Mouse (Mus musculus) urinary bladder, postnatal 10 days (tissue): ENCODE data around the gene Ddah2.
"Not testable (repeated sequence)": the region's sequence is repeated elsewhere in the genome, so short reads cannot be mapped to it uniquely, and the experiment has no call there.

ENCODE experiments used
- DNase-seq: peaks from one replicate; pipeline ENCODE4 v3.0.0; 2022; ENCODE audit warnings: low spot score

The Ddah2 gene

DNA sequence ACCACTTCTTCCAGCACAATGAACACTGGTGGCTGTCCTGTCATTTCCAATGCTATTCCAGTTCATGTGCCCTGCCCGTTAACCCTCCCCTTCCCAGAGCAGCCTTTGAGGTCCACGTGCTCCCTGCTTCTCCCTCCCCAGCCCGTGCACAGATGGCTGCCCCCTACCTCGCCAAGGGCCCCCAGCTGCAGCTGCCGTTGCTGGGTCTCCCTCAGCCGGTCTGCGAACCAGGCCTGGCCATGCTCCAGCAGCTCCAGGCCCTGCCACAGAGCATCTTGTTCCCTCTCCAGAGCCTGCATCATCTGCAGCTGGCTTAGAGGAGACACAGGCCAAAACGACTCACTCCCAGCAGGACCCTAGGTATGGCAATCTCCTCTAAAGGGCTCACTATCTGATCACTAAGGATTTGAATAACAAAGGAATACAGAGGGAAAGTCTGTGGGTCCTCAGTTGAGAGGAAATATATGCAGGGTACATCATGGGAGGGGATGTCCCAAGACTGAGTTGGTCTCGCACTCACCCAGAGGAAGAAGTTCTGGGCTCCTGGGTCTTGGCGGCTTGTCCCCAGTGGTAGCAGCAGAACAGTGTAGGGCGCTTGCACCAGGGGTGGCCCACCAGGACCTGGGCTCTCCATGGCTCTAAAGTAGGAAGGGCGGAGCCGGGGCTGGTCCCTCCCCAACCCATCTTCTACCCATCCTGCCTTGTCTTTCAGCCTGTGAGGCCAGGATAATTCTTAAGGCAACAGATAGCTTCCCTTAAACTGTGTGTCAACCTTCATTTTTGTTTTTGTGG, 31.4 kb upstream of the Ddah2 start, which contains the start of gene Sapcd1:
TSS of gene Sapcd1 (minus strand) at position 740 of the 792 bp plus-strand sequence.
- no peak for DNase-seq

DNA sequence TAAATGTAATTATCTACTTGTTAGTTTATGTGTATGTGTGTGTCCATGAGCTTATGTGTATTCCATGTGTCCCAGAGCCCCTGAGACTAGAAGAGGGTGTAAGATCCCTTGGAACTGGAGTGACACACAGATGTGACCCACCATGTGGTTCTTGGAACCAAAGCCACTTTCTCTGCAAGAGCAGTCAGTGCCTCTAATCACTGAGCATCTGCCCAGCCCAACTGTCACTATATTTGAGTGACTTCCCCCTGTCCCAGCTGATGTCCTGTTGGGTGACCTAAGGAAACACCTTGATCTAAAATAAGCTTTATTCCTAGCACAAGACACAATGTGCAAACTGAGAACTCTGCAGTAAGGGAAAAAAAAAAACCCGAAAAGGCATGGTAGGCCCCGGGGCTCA, 30.5 kb upstream of the Ddah2 start:
- no peak for DNase-seq

DNA sequence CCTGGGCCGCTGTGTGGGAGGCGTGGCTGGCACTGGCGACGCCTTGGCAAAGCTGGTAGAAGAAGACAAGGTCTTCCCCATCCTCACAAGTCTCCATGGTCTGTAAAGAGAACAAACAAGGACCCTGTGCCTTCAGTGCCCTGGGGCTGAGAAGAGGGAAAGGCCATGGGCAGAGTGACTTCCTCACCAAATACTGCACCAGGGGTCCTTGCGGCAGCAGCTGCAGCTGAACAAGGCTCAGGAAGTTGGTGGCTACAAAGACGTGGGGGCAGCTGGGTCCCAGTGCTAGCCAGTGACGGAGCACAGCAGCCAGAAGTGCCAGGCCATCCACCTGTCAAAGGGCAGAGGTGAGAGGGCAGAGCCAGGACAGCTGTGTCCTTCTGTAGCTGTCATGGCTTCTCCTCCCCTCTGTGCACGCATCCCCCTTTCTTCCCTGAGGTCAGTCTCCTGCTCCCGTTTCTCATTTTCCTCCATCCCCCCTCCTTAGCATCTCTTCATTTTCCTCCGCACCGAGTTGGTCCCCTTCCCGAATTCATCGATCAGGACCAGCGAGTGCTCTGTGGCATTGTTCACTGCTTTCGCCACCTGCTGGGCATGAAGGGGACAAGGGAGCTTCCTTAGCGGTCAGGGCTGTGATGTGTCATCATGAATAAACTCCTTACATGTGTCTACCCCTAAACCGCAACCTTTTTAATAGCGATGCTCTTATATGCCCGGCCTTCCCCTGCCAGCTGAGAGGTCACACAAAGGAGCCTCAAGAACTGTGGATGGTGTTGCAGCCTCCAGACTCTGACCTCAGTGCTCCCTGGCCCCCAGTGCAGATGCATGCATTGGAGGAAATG, 28.9 kb upstream of the Ddah2 start:
- no peak for DNase-seq

DNA sequence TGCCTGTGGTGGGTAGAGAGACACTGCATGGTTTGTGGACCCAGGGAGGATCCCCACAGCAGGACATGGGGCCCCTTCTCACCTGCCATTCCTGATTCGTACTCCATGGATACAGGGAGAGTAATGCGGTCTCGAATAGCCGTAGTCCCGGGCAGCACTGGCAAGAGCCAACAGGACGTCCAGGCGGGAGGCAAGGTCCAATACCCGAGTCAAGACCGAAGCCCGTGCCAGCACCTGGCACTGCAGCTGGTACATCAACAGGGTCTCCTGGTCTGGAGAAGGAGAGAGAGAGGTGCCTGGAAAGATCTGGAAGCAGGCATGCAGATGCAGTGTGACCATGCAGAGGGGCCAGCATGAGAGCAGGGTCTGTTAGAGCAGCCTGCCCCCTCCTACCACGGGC, 27.6 kb upstream of the Ddah2 start:
- no peak for DNase-seq

DNA sequence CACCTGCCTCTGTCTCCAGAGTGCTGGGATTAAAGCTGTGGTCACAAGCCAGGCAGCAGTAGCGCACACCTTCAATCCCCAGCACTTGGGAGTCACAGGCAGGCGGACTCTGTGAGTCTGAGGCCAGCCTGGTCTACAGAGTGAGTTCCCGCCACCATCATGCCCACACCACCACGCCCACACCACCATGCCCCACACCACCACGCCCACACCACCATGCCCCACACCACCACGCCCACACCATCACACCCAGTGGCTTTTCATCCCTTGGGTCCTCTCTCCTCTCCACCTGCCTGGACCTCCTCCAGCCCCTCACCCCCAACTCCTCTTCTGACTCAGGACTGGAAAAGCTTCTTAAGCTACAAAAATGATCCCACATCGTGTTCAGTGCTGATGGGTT, 27.0 kb upstream of the Ddah2 start:
- no peak for DNase-seq

DNA sequence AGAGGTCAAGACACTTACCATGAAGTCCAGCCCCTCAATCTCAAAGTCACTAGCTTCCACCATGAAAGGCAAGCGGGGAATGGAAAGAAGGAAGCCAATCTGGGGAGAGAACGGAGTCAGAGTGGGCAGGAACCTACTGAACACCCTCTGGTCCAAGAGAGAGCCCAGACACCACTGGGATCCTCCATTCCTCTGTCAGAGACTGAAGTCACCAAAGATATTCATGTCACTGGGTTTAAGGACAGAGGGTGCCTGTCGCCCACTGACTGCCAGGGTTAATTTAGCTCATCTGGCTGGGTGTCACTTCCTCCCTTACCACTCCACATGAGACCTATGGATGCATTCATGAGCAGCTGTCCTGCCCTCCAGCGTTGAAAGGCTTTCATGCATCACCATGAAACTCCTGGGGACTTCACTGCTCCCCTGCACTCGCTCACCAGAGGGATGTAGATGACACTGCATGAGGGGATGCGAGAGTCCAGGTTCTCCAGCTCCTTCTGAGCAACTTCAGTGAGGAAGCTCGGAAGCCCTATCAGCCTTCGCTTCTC, 26.4 kb upstream of the Ddah2 start:
- no peak for DNase-seq

DNA sequence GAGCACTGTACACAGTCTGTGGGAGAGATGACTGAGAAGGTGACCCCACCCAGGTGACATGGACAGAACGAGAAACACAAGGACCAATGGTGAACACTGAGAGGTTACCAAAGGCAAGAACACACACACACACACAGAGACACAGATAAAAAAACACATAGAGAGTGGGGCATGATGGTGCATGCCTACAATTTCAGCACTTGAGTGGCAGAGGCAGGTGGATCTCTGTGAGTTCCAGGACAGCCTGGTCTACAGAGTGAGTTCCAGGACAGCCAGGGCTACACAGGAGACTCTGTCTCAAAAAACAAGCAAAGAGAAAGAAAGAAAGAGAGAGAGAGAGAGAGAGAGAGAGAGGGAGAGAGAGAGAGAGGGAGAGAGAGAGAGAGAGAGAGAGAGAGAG, 25.1 kb upstream of the Ddah2 start:
- not testable (repeated sequence) for DNase-seq

DNA sequence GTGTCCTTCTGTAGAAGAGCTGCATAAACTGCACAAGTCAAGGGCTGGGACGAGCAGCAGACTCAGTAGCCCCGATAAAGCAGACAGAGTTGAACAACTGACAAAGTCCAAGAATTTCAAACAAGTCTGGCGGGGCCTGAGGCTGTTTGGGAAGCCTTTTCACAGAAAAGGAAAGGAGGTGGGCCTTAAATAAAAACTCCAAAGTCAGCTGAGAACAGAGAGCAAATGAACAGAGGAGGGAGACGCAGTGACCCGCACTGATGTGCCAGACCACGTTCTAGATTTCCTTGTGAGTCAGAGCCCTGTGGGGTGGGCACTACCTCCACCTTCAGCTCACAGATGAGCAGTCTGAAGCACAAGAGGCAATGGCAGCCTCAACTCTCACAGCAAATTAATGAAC, 23.9 kb upstream of the Ddah2 start:
- DNase-seq: no peak

DNA sequence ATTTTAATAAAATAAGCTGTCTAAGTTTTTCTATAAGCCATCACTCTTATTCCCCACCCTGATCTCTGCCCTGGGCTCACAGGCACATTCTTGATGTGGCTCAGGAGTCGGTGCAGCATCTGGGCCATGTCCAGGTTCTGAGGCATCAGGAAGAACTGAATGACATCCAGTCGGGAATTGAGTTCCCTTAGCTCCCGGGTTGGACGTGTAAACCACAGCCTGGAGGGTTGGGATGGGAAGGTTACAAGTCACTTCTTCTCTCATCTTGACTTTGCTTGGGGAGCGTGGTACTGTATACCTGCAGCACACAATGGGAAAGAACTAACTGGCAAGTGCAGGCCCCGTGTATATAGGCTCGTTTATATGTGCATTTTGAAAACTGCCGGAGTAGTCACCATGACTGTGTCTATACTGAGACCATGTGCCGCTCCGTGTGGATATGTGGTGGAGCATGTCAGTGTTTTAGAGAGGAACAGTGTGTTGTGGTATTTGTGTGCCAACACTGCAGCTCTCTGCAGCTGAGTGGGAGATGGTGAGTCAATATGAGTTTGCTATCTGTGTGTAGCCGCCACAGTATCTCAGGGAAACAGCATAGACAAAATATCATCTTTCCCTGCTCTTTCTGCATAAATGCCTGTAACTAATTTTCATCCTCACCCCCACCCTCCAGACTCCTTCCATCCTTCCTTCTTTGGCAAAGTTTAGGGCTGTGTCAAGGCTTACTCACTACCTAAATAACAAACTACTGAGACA, 19.5 kb upstream of the Ddah2 start:
- DNase-seq: no peak

DNA sequence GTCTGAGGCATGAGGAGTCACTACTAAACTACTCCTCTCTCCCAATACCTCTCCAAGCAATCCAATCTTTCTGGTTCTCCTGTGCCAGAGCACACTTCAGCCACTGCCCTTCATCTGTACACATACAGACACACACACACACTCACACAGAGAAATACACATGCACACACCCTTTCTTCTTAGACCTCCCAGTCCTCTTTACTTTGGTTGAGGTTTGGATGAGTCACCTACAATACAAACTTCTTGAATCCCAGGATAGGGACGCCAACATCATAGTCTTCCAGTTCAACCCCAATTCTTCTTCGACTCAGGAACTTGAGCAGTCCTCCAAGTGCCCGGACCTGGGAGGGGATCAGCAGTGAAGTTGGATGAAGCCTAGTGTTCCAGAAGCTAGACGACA, 15.0 kb upstream of the Ddah2 start:
- no peak for DNase-seq

DNA sequence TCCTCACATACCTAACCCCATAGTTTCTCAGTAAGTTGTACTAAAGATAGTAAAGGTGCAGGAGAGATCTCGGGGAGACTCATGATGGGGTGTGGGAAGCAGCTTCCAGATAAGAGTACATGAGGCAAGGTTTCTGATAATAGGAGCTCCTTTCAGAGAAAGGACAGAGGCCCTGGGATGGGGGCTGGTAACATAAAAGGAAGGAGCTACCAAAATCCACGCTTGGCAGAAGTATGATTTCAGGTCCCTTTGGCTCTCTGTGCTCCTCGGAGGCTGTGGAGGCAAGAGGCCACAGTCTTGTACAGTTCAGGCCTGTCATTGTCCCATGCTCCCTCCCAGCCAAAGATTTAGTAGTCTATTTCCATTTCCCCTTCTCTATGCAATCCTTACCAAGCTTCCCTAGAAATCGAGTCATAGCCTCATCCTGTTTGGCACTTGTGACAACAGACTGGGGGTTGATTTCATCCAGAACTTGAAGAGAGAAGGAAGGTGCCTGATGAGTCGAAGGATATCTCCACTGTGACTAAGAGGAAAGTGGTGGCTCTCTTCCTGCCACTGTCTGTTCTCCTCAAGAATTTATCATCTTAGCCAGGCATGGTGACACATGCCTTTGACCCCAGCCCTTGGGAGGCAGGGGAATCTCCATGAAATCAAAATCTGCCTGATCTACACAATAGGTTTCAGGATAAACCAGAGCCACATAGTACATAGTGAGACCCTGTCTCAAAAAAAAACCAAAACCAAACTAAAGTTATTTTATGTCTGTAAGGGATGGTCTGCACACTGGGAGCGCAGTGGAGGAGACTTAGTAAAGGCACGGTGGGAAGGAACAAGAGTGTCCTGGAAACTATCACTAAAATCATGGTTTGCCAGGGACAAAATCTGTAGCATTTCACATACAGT, 13.7 kb upstream of the Ddah2 start:
- DNase-seq: no peak

DNA sequence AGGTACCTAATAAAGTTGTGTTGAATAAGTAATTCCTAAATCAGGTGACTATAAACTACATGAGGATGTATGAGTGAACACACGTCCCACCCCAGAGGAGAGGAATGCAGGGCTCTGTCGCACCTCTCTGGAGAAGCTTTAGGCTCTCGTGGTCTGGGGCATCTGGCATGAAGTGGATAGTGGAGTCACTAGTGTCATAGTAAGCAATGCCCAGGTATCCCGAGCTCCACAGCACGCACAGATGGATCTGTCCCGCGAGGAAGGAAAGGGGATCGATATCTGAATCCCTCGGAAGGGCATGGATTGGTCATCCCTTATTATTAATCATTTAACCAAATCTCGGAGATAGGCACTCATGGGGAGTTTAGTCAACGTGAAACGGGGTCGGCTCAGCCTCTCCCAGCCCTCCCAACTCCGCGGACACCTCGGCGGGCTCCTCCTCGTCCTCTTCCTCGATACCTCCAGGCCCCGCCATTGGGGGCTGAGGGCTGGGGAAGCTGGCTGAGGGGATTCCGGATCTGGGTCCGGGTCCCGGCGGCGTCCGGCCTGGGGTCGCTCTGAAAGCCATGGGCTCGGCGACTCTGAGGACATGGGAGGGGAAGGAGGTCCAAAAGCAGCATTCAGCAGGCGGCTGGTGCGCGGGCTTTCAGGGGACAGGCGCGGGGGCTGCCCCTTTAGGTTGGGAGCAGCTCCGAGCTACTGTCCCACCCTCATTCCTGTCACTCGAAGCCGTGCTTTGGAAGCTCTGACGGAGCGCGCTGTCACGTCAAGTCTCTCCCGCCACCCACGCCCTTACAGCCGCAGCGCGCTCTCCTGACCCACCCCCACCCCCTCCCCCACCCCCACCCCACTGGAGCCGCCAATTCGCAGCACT, 12.8 kb upstream of the Ddah2 start:
- DNase-seq: no peak

DNA sequence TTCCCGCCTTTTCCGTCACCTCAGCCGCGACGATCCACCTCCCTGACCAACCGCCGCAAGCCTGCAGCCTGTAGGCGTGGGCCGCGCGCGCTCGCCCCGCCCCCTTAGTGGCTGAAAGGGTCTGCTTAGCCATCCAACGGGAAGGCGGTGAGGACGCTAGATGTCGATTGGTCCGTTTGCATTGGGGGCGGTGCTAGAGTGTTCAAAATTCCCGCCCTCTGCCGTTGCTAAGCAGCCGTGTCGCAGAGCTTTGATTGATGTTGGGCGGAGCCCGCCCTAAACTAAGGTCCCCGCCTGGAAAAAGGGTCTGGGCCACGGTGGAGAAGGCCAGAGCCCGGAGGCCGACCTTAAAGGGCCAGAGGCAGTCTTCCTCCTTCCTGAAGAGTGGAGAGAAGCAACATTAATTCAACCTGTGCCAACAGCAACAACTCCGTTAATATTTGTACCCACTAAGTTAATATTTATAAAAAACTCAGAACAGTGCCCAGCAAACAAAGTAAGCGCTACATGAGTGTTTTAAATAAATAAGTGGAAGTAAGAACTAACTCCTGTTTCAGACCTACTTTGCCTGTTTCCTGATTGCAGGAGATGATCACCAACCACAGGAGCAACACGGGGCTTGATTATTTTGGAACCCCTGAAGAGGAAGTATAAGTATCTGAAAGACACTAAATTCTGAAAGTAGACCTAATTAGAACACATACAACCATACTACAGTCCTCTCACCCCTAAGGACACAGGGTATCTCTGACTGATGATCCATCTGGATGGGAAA, 12.0 kb upstream of the Ddah2 start, which contains the start of gene Msh5:
TSS of gene Msh5 (minus strand) at position 65 of the 775 bp plus-strand sequence.
- peak; percentile 84 for DNase-seq

DNA sequence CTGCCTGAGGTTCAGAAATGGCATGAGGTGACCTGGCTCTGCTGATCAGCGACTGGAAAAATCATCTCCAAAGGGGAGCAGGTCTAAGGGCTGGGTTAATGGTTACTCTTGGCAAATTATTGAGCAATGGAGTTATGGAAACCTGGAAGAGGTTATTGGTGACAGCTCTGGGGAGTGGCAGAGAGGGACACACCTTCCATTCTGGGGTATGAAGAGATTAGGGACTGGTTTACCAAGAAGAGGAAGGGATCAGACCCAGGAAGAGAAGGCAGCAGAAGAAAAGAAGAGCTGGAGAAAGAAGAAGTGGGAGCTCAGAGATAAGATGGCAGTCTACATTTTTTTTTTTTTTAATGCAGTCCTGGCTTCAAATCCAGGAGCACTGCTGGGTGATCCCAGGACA, 11.1 kb upstream of the Ddah2 start:
- DNase-seq: no peak

DNA sequence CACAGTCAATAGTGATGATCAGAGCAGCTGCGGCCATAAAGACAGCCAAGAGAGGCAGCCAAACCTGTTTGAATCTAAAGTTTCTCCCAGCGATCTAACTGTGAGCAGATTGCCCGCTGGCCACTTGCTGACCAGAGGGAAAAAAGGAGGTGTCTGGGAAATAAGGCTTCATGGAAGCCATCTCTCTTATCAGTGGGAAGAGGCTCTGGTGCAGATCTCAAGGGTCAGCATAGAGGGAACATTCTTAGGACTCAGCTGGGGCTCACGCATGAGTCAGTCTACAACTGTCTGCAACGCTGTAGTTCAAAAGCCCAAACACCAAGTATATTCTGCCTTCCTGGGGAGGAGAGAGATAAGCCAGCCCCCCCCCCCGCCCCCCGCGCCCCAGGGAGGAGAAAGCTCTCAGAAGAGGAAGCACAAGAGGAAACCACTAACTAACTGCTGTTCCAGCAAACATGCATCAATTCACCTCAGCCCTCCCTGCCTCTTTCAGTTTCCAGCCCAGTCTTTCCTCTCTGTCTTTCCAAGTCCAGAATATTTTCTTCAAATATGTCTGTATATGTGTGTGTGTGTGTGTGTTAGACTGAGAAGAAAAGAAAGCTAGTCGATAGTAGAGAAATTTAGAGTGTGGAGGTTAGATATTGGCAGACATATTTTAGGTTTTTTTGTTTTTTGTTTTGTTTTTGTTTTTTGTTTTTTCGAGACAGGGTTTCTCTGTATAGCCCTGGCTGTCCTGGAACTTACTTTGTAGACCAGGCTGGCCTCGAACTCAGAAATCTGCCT, 10.5 kb upstream of the Ddah2 start:
- no peak for DNase-seq

DNA sequence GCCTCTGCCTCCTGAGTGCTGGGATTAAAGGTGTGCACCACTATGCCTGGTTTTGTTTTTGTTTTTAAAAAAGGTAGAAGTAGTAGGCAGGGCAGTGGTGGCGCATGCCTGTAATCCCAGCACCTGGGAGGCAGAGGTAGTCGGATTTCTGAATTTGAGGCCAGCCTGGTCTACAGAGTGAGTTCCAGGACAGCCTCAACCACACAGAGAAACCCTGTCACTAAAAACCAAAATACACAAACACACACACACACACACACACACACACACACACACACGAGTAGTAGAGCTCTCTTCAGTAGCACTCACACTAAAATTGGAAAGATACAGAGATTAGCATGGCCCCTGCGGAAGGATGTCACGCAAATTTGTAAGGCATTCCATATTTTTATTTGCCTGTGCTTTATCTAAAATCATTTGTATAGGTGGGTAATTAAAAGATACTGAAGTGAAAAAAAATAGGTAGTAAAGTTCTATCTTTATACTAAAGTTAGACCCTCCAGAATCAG, 9.8 kb upstream of the Ddah2 start:
- DNase-seq: no peak

DNA sequence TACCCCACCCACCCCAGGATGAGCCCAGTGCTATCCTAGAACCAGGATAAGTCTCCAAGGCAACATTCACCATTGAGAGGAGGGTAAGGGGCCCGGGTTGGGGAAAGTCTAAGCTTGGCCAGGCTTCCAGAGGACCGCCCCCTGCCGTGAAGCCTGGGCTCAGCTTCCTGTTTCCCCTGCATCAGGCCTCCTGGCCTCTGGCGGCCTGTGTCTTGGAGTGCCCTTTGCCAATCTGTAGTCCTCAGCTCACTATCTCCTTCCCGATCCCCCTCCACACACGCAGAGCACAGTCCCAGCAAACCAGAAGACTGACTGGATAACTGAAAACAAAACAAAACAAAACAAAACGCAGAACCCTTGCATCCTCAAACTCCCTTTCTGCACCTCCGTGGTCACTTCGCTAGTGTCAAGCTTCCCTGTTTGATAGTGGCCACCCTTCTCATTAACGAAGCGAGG, 9.2 kb upstream of the Ddah2 start, which contains the start of gene Clic1:
TSS of gene Clic1 (plus strand) at position 406 of the 456 bp plus-strand sequence.
- DNase-seq: no peak

DNA sequence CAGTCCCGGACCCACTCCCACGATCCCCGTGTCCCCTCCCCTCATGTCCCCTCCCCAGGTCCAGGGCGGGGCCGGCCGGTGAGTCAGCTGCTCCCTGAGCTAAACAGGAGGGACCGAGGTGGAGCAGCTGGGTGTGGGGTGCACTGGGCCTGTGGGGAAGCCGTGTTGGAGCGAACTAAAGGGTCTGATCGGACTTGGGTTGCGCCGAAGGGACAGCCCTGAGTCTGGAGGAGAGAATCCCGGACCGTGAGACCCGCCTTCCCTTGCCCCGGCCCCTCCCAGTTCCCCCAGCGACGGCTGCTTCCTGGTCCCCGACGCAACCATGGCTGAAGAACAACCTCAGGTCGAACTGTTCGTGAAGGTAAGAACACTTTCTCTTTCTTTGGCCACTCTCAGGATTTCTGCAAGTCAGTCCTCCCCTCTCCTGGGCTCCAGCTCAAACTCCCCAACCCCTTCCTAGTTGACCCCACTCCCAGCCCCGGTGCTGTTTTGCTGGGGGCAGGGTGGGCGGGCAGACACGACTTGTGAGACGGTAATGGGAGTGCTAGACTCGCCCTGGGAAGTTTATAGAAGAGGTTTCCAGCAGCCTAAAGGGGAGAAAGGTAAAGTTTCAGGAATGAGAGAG, 8.6 kb upstream of the Ddah2 start:
- no peak for DNase-seq
